Mouse (Mus musculus) midbrain, postnatal 0 days (tissue): ENCODE measurements around the gene Phox2a. TPM values are rescaled to one million over a fixed set of nuclear protein-coding genes. Genes with fewer than 3 reads are reported as not detected.
A peak's percentile ranks its signal among the peaks of the same experiment; 100 is the strongest.

Source experiments
- ATAC-seq: fragments of 200-750 bp; cut with Nextera tagmentation; 2 replicates; pipeline ENCODE4 v1.8.0; 2017; ENCODE audit warnings: moderate number of reproducible peaks, mild to moderate bottlenecking, moderate TSS enrichment, moderate library complexity; ENCODE audit not compliant: low FRiP score
- DNase-seq: peaks from one replicate; pipeline ENCODE4 v3.0.0-alpha.2; 2015; ENCODE audit warnings: low spot score
- H3K27ac ChIP-seq: fragments of 300-500 bp; sonication (generic); 2 replicates; pipeline ENCODE4 v1.5.1; 2014; ENCODE audit warnings: low read depth, mild to moderate bottlenecking, low read length, mixed read lengths
- H3K27me3 ChIP-seq: fragments of 300-500 bp; sonication (generic); 2 replicates; pipeline ENCODE4 v1.6.1; 2014; ENCODE audit warnings: low read length, control low read depth, mixed read lengths; ENCODE audit not compliant: insufficient read depth
- H3K36me3 ChIP-seq: fragments of 300-500 bp; sonication (generic); 2 replicates; pipeline ENCODE4 v1.6.1; 2014; ENCODE audit warnings: low read length, control low read depth, mixed read lengths; ENCODE audit not compliant: insufficient read depth
- H3K4me1 ChIP-seq: fragments of 300-500 bp; sonication (generic); 2 replicates; pipeline ENCODE4 v1.6.1; 2014; ENCODE audit warnings: mild to moderate bottlenecking, control low read depth, antibody characterized with exemption, low read length, mixed read lengths; ENCODE audit not compliant: insufficient read depth
- H3K4me2 ChIP-seq: fragments of 300-500 bp; sonication (generic); 2 replicates; pipeline ENCODE4 v1.6.1; 2014; ENCODE audit warnings: low read depth, mild to moderate bottlenecking, low read length, mixed read lengths; ENCODE audit not compliant: poor library complexity, severe bottlenecking
- H3K4me3 ChIP-seq: fragments of 300-500 bp; sonication (generic); 2 replicates; pipeline ENCODE4 v1.5.1; 2014; ENCODE audit warnings: low read depth, mild to moderate bottlenecking, low read length, moderate library complexity
- H3K9ac ChIP-seq: fragments of 300-500 bp; sonication (generic); replicated peaks from 2 replicates; pipeline ENCODE4 v1.6.1; 2014; ENCODE audit warnings: mild to moderate bottlenecking, low read length, moderate library complexity, mixed read lengths; ENCODE audit not compliant: poor library complexity, severe bottlenecking
- H3K9me3 ChIP-seq: fragments of 300-500 bp; sonication (generic); 2 replicates; pipeline ENCODE4 v1.6.1; 2016; ENCODE audit warnings: low read length, control low read depth
- CTCF ChIP-seq: IDR thresholded peaks from 2 replicates; pipeline ENCODE4 v1.5.1; 2016; ENCODE audit warnings: antibody characterized with exemption, mild to moderate bottlenecking
- WGBS: fragments of 180-500 bp; shearing (Covaris S2); extraction: QIAGEN DNeasy Blood & Tissue Kit; methylation state at CpG from one replicate; pipeline ENCODE4 v1.1.7; 2014; 5-methylcytosine and 5-hydroxymethylcytosine counted together
- polyA plus RNA-seq: library from polyadenylated mRNA; unstranded; fragments of >200 nt; fragmentation: Nextera tagmentation; extraction: Ambion mirVana; gene quantifications from 2 replicates; pipeline ENCODE4 v1.2.1, GENCODE M21; 2015
- total RNA-seq: library from RNA; depleted of rRNA; stranded (reverse); fragments of >200 nt; gene quantifications from 2 replicates; pipeline ENCODE4 v1.2.3, GENCODE M21; 2014; rRNA removed

The Phox2a gene
- total RNA-seq (0.82 TPM in 1 of 2 replicates, not detected in the other), polyA plus RNA-seq (0.12 TPM in 1 of 2 replicates, not detected in the other)

GRCm38 (mm10) chr7:101817861-101818401 lies at the start of gene Phox2a:
Gene Phox2a (plus strand): TSS chr7:101818313.
- H3K4me3 ChIP-seq, result peak within 1 kb of the TSS; percentile 25
- H3K4me1 ChIP-seq, result no peaks in the 10 kb centered on the region
- TF ChIP-seq CTCF, result no peak
- no peaks in the 10 kb centered on the region for H3K36me3 ChIP-seq
- no peak within 1 kb of the TSS for H3K27ac ChIP-seq
- peaks cover 60% of the 10 kb centered on the region for H3K27me3 ChIP-seq
- no peaks in the 10 kb centered on the region for H3K9me3 ChIP-seq
- H3K9ac ChIP-seq, result no peak within 1 kb of the TSS
- peak within 1 kb of the TSS; percentile 10 for H3K4me2 ChIP-seq
- WGBS, result under 1% methylated on average over 29 of the region's 45 CpGs
- DNase-seq (no peak), ATAC-seq (no peak)

- H3K9me3 ChIP-seq, result no peaks in the 10 kb centered on the region
- DNase-seq (no peak), ATAC-seq (no peak)
- H3K4me1 ChIP-seq, result peaks cover 11% of the 10 kb centered on the region; the same call in 1 of the 2 replicates
- no peak for TF ChIP-seq CTCF
- WGBS, result 71% methylated on average over 7 of the region's 7 CpGs
- peaks cover 10% of the 10 kb centered on the region; the same call in 1 of the 2 replicates for H3K36me3 ChIP-seq
- no peaks in the 10 kb centered on the region for H3K27me3 ChIP-seq
- H3K4me3 ChIP-seq, result no peak overlapping the region
- no peak overlapping the region for H3K27ac ChIP-seq
- H3K4me2 ChIP-seq, result no peak overlapping the region
- no peak overlapping the region for H3K9ac ChIP-seq
Observed at GRCm38 (mm10) chr7:101770051-101770450, 48.1 kb upstream of the Phox2a start.

GRCm38 (mm10) chr7:101771604-101772003 lies 46.5 kb upstream of the Phox2a start:
- Histone ChIP-seq H3K36me3 (peaks cover 10% of the 10 kb centered on the region; the same call in 1 of the 2 replicates), H3K27ac (no peak overlapping the region), H3K4me2 (no peak overlapping the region), H3K27me3 (no peaks in the 10 kb centered on the region), H3K9me3 (no peaks in the 10 kb centered on the region), H3K4me3 (no peak overlapping the region), H3K4me1 (peaks cover 11% of the 10 kb centered on the region; the same call in 1 of the 2 replicates), H3K9ac (no peak overlapping the region)
- no peak for TF ChIP-seq CTCF
- WGBS, result 81% methylated on average over 1 of the region's 1 CpGs
- DNase-seq (no peak), ATAC-seq (no peak)

GRCm38 (mm10) chr7:101772687-101773086 lies 45.4 kb upstream of the Phox2a start:
- Histone ChIP-seq H3K9ac (no peak overlapping the region), H3K4me3 (no peak overlapping the region), H3K36me3 (peaks cover 13% of the 10 kb centered on the region; the same call in 1 of the 2 replicates), H3K27me3 (no peaks in the 10 kb centered on the region), H3K4me1 (peaks cover 11% of the 10 kb centered on the region; the same call in 1 of the 2 replicates), H3K27ac (no peak overlapping the region), H3K4me2 (no peak overlapping the region), H3K9me3 (no peaks in the 10 kb centered on the region)
- DNase-seq (peak; percentile 88), ATAC-seq (peak; percentile 41; the same call in 1 of the 2 replicates)
- 13% methylated on average over 8 of the region's 8 CpGs for WGBS
- TF ChIP-seq CTCF, result no peak

- no peak for ATAC-seq
- Histone ChIP-seq H3K4me3 (no peak overlapping the region), H3K27me3 (no peaks in the 10 kb centered on the region), H3K9ac (no peak overlapping the region), H3K27ac (no peak overlapping the region), H3K36me3 (peaks cover 22% of the 10 kb centered on the region), H3K4me2 (no peak overlapping the region), H3K4me1 (0 out of 2 replicates have a peak, but pooled peaks cover 9% of the 10 kb centered on the region), H3K9me3 (no peaks in the 10 kb centered on the region)
- TF ChIP-seq CTCF, result no peak
- 97% methylated on average over 1 of the region's 1 CpGs for WGBS
- DNase-seq, result no peak
Observed at GRCm38 (mm10) chr7:101777053-101777452, 41.1 kb upstream of the Phox2a start.

GRCm38 (mm10) chr7:101820295-101821030 lies 2.4 kb downstream of the Phox2a start:
- ATAC-seq (no peak), DNase-seq (no peak)
- WGBS, result 4% methylated on average over 35 of the region's 35 CpGs
- peaks cover 68% of the 10 kb centered on the region for H3K27me3 ChIP-seq
- H3K4me1 ChIP-seq, result no peaks in the 10 kb centered on the region
- peak overlapping the region; percentile 52 for H3K4me2 ChIP-seq
- no peaks in the 10 kb centered on the region for H3K36me3 ChIP-seq
- H3K27ac ChIP-seq, result no peak overlapping the region
- no peaks in the 10 kb centered on the region for H3K9me3 ChIP-seq
- peak overlapping the region; percentile 31 for H3K4me3 ChIP-seq
- TF ChIP-seq CTCF, result no peak
- no peak overlapping the region for H3K9ac ChIP-seq
